Mouse (Mus musculus) heart, adult 8-10 months (tissue): ENCODE measurements around the gene Supt16. TPM values are rescaled to one million over a fixed set of nuclear protein-coding genes. Genes with fewer than 3 reads are reported as not detected.
A peak's percentile ranks its signal among the peaks of the same experiment; 100 is the strongest.

ENCODE experiments used
- DNase-seq: peaks from one replicate; pipeline ENCODE4 v3.0.0; 2022; ENCODE audit warnings: low spot score
- total RNA-seq, 4 experiments: library from RNA; stranded (reverse); gene quantifications; 2 replicates each; pipeline ENCODE4 v1.2.4; 2022

The Supt16 gene
- total RNA-seq, 4 experiments from 2014 or later, result 20.7 to 26.7 (median 22.9) TPM

DNA sequence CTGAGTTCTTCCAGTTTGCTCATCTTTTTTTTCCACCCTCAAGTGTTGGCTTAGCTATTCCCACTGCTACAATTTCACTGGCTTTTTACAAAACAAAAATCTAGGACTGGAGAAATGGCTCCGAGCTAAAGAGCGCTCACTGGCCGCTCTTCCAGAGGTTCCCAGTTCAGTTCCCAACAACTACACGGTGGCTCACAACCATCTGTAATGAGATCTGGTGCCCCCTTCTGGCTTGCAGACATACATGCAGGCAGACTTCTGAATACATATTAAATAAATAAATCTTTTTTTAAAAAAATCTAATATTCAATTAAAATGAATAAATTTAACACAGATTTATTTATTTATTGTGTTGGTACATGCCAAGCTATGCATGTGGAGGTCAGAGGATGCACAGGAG, 50.7 kb downstream of the Supt16 start:
- DNase-seq, result no peak

DNA sequence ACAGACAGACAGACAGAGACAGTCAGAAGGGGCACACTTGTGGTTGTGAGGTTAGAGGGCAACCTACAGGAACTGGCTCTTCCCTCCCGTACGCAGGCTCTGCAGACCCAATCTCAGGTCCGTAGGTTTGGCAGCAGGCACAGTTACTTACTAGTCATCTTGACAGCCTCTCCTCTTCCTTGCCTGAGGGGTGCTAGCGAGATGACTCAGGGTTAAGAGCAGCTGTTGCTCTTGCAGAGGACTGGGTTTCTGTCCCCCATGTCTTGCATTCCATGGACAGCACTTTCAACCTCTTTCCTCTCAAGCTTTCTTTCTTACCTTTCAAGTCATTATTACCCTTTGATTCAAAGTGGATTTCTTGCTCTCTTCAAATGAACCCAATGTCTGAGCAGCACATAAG, 53.1 kb downstream of the Supt16 start:
- no peak for DNase-seq

- no peak for DNase-seq
These were observed 55.6 kb downstream of the Supt16 start for GRCm38 (mm10) chr14:52141445-52142127.

DNA sequence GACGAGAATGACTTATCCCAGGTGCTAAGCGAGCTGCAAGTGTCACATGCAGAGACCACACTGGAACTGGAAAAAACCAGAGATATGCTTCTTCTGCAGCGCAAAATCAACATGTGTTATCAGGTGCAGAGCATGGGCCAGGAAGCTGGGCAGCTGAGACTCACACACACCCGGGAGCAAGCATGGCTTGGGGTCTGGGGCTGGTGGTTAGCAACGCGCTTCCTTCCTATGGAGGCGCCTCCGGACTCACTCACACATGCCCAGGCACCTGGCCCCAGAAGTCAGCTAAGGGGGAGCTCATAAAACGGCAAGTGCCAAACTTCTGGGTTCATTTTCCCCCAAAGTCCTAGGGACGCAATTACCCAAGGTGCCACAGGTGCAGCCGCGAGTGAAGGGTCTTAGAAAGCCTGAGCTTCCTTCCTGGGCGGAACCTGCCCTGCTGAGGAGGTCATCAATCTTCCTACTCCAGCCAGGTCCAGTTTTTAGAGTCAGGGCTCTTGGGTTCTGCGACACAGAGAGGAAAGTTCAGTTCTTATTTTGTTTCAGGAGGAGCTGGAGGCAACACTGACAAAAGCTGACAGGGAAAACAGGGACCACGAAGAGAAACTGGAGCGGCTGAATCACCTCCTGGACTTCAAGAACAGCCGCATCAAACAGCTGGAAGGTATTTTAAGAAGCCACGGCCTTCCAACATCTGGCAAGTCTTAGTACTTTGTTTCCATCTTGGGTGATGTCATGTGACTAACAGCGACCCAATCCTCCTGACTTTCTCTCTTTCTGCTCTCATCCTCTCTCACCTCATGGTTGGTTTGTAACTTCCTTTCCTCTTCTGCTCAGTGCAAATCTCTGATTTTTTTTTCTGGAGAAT, 56.4 kb downstream of the Supt16 start:
- no peak for DNase-seq

DNA sequence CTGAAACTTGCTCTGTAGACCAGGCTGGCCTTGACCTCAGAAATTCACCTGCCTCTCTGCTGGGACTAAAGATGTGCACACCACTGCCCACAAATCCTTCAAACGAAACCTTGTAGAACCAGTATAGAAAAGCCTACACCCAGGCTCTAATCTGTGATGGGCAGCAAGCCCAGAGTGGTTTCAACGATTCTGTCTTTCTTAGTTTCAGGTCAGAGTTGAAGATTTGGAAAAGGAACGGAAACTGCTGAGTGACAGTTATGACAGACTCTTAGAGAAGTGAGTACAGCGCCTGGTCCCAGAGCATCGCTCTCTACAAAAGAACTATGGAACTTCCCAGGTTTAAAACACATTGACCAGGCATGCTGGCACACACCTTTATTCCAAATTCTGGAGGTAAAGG, 63.6 kb downstream of the Supt16 start:
- peak; percentile 8 for DNase-seq

DNA sequence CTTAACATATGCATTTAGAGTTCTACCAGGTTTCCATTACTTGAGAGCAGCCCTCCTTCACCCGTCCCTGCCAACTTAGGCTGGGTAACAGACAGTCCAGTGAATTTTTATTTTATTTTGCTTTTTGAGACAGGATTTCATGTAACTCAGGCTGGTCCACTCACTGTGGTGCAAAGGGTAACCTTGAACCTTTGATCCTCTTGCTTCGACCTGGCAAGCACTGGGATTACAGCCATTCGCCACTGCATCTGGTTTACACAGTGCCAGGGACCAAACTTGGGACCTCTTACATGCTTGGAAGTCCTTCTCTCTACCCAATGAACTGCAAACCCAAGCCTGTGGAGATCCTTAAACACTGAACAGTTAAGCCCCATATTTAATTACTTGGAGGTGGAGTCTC, 72.6 kb downstream of the Supt16 start:
- DNase-seq, result no peak

- DNase-seq, result peak; percentile 51
These were observed 73.3 kb downstream of the Supt16 start for GRCm38 (mm10) chr14:52123918-52124317.

GRCm38 (mm10) chr14:52120169-52120568, 77.0 kb downstream of the Supt16 start:
- no peak for DNase-seq

DNA sequence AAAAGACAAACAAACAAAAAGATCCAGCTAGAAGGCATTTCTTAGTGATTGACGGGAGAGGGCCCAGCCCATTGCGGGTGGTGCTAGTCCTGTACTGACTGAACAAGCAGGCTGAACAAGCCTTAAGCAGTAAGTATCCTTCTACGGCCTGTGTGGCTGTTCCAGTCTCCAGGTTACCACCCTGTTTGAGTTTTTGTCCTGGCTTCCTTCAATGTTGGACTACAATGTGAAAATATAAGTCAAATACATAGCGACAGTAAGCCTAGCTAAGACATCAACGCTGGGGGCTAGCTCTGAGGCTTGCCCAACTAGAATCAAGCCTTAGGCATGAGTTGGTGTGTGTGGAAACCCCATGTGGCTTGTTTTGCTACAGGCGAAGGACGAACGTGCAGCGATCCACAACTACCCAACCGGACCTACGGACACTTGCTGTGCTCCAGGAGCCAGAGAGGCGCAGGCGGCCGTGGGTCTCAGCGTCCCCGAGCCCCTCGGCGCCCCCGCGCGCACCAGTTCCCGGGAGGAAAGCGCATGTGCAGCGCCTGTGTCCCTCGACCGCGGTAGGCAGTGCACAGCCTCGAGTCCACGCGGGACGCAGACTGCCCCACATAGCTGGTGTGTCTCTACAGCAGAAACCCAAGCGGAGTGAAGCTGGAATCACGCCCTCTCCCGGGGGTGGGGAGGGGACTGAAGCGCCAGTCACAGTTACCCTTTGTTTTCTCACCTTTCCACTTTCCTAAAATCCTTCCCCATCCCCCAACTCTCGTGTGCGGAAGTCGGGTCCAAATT, 78.2 kb downstream of the Supt16 start:
- no peak for DNase-seq

- DNase-seq, result no peak
These were observed 78.8 kb downstream of the Supt16 start for GRCm38 (mm10) chr14:52118456-52118822.

- DNase-seq, result no peak
These were observed 80.0 kb downstream of the Supt16 start for GRCm38 (mm10) chr14:52117241-52117640.

DNA sequence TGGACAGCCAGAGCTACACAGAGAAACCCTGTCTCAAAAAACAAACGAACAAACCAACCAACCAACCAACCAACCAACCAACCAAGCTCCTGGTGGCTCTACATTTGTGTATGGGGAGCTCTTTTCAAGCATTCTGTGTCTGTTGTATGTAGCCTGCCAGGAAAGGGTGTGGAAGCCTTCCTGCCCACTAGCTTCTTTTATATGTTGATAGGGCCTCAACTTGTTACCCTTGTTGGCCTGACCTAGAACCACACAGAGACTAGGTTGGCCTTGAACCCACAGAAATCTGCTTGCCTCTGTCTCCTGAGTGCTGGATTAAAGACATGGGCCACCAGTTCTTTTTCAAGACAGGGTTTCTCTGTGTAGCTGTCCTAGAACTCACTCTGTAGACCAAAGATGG, 83.1 kb downstream of the Supt16 start:
- DNase-seq, result no peak

Other genes starting within 250 kb of the Supt16 start
- 10 to 100 TPM; 20.4 to 31.0 (median 24.0) TPM for gene Arhgef40, start 212.7 kb downstream of the Supt16 start, total RNA-seq
- gene Tmem253, start 181.8 kb downstream of the Supt16 start, total RNA-seq, result 1 to 10 TPM; 1.6 to 4.4 (median 2.5) TPM
- 10 to 100 TPM; 22.5 to 29.9 (median 24.6) TPM for gene Zfp219, start 176.7 kb downstream of the Supt16 start, total RNA-seq
- gene Olfr221, start 155.0 kb downstream of the Supt16 start, total RNA-seq, result not detected
- gene Hnrnpc, start 93.4 kb downstream of the Supt16 start, total RNA-seq, result 100 to 1,000 TPM; 126 to 132 (median 128) TPM
- under 1 TPM in 3 of 4 experiments, not detected in 1; 0.31 to 0.41 (median 0.37) TPM for gene Rpgrip1, start 86.7 kb downstream of the Supt16 start, total RNA-seq
- gene Chd8, start 60.4 kb upstream of the Supt16 start, total RNA-seq, result 10 to 100 TPM; 26.8 to 42.5 (median 37.7) TPM
- gene Tox4, start 81.7 kb upstream of the Supt16 start, total RNA-seq, result 10 to 100 TPM; 32.9 to 37.8 (median 34.8) TPM
- gene Rab2b, start 82.1 kb upstream of the Supt16 start, total RNA-seq, result 1 to 10 TPM; 3.8 to 5.6 (median 5.4) TPM
- 10 to 100 TPM; 13.9 to 19.3 (median 16.3) TPM for gene Mettl3, start 107.7 kb upstream of the Supt16 start, total RNA-seq
- gene Sall2, start 131.3 kb upstream of the Supt16 start, total RNA-seq, result 1 to 10 TPM; 1.4 to 1.6 (median 1.4) TPM
- gene Olfr1513, start 159.0 kb upstream of the Supt16 start, total RNA-seq, result not detected
- gene Olfr1512, start 181.8 kb upstream of the Supt16 start, total RNA-seq, result not detected
- gene Olfr1511, start 200.0 kb upstream of the Supt16 start, total RNA-seq, result not detected
- gene Olfr1510, start 217.0 kb upstream of the Supt16 start, total RNA-seq, result not detected
- not detected for gene Olfr1509, start 245.6 kb upstream of the Supt16 start, total RNA-seq